Mouse (Mus musculus) stomach, postnatal 0 days (tissue): Measurements from ENCODE around the gene Ndufb6. TPM values are rescaled to one million over a fixed set of nuclear protein-coding genes. Genes with fewer than 3 reads are reported as not detected.

Experiments
- ATAC-seq: fragments of 200-750 bp; cut with Nextera tagmentation; 2 replicates; pipeline ENCODE4 v1.8.0; 2017; ENCODE audit not compliant: low FRiP score, low TSS enrichment
- DNase-seq: peaks from one replicate; pipeline ENCODE4 v3.0.0-alpha.2; 2016; ENCODE audit warnings: low spot score
- H3K27ac ChIP-seq: fragments of 300-500 bp; sonication (generic); replicated peaks from 2 replicates; pipeline ENCODE4 v1.5.1; 2014; ENCODE audit warnings: mild to moderate bottlenecking, control low read depth
- H3K27me3 ChIP-seq: fragments of 300-500 bp; sonication (generic); 2 replicates; pipeline ENCODE4 v1.6.1; 2014; ENCODE audit warnings: low read length; ENCODE audit not compliant: control insufficient read depth, insufficient read depth
- H3K36me3 ChIP-seq: fragments of 300-500 bp; sonication (generic); 2 replicates; pipeline ENCODE4 v1.6.1; 2014; ENCODE audit warnings: low read length, mixed read lengths; ENCODE audit not compliant: control insufficient read depth, insufficient read depth
- H3K4me1 ChIP-seq: fragments of 300-500 bp; sonication (generic); replicated peaks from 2 replicates; pipeline ENCODE4 v1.6.1; 2014; ENCODE audit warnings: antibody characterized with exemption; ENCODE audit not compliant: control insufficient read depth, insufficient read depth
- H3K4me2 ChIP-seq: fragments of 300-500 bp; sonication (generic); replicated peaks from 2 replicates; pipeline ENCODE4 v1.6.1; 2014; ENCODE audit warnings: low read depth, mild to moderate bottlenecking, control low read depth, moderate library complexity
- H3K4me3 ChIP-seq: fragments of 300-500 bp; sonication (generic); 2 replicates; pipeline ENCODE4 v1.5.1; 2014; ENCODE audit warnings: low read depth, low read length, control low read depth
- H3K9ac ChIP-seq: fragments of 300-500 bp; sonication (generic); 2 replicates; pipeline ENCODE4 v1.6.1; 2014; ENCODE audit warnings: mild to moderate bottlenecking, low read length, control low read depth, mixed read lengths
- H3K9me3 ChIP-seq: fragments of 300-500 bp; sonication (generic); 2 replicates; pipeline ENCODE4 v1.6.1; 2016; ENCODE audit warnings: low read length; ENCODE audit not compliant: control insufficient read depth
- CTCF ChIP-seq: IDR thresholded peaks from 2 replicates; pipeline ENCODE4 v1.5.1; 2016; ENCODE audit warnings: antibody characterized with exemption, low read depth, mild to moderate bottlenecking, moderate library complexity
- EP300 ChIP-seq: optimal IDR thresholded peaks from 2 replicates; pipeline ENCODE3; 2016; ENCODE audit warnings: antibody characterized with exemption
- WGBS: fragments of 180-500 bp; shearing (Covaris S2); extraction: QIAGEN DNeasy Blood & Tissue Kit; methylation state at CpG from one replicate; pipeline ENCODE4 v1.1.7; 2014; 5-methylcytosine and 5-hydroxymethylcytosine counted together
- polyA plus RNA-seq: library from polyadenylated mRNA; unstranded; fragments of >200 nt; fragmentation: Nextera tagmentation; extraction: Ambion mirVana; gene quantifications from 2 replicates; pipeline ENCODE4 v1.2.1, GENCODE M21; 2015

Gene Ndufb6
- polyA plus RNA-seq, 1 experiment from 2014 or later: 360 TPM

- ATAC-seq (no peak), DNase-seq (no peak)
- WGBS: 91% methylated on average over 7 of the region's 7 CpGs
- Histone ChIP-seq H3K4me2 (no peak overlapping the region), H3K27ac (no peak overlapping the region), H3K36me3 (peaks cover 3% of the 10 kb centered on the region; the same call in 1 of the 2 replicates), H3K4me3 (no peak overlapping the region), H3K9ac (no peak overlapping the region), H3K9me3 (no peaks in the 10 kb centered on the region), H3K27me3 (no peaks in the 10 kb centered on the region), H3K4me1 (no peaks in the 10 kb centered on the region)
- TF ChIP-seq CTCF (no peak), EP300 (no peak)
Measured at GRCm38 (mm10) chr4:40227886-40228285, 51.3 kb downstream of the Ndufb6 start.

GRCm38 (mm10) chr4:40227131-40227530 is 52.1 kb downstream of the Ndufb6 start:
- no peak for DNase-seq
- Histone ChIP-seq H3K36me3 (peaks cover 3% of the 10 kb centered on the region; the same call in 1 of the 2 replicates), H3K9me3 (no peaks in the 10 kb centered on the region), H3K4me2 (no peak overlapping the region), H3K4me1 (no peaks in the 10 kb centered on the region), H3K9ac (no peak overlapping the region), H3K4me3 (no peak overlapping the region), H3K27me3 (no peaks in the 10 kb centered on the region), H3K27ac (no peak overlapping the region)
- WGBS: 77% methylated on average over 11 of the region's 11 CpGs
- TF ChIP-seq EP300 (no peak), CTCF (no peak)
- ATAC-seq: no peak

GRCm38 (mm10) chr4:40226095-40226494 is 53.1 kb downstream of the Ndufb6 start:
- Histone ChIP-seq H3K36me3 (peaks cover 3% of the 10 kb centered on the region; the same call in 1 of the 2 replicates), H3K4me2 (no peak overlapping the region), H3K27me3 (no peaks in the 10 kb centered on the region), H3K9me3 (no peaks in the 10 kb centered on the region), H3K9ac (no peak overlapping the region), H3K4me3 (no peak overlapping the region), H3K4me1 (no peaks in the 10 kb centered on the region), H3K27ac (no peak overlapping the region)
- ATAC-seq: no peak
- no peak for TF ChIP-seq CTCF
- no peak for TF ChIP-seq EP300
- no peak for DNase-seq
- 48% methylated on average over 5 of the region's 5 CpGs for WGBS

- no peak for DNase-seq
- WGBS: 40% methylated on average over 21 of the region's 21 CpGs
- H3K36me3 ChIP-seq: peaks cover 7% of the 10 kb centered on the region; the same call in 1 of the 2 replicates
- H3K4me3 ChIP-seq: no peak overlapping the region
- no peak overlapping the region for H3K4me2 ChIP-seq
- no peak for TF ChIP-seq CTCF
- no peak for TF ChIP-seq EP300
- no peak overlapping the region for H3K9ac ChIP-seq
- H3K27ac ChIP-seq: no peak overlapping the region
- no peaks in the 10 kb centered on the region for H3K4me1 ChIP-seq
- no peak for ATAC-seq
- no peaks in the 10 kb centered on the region for H3K27me3 ChIP-seq
- no peaks in the 10 kb centered on the region for H3K9me3 ChIP-seq
Measured at GRCm38 (mm10) chr4:40221876-40222585, 57.2 kb downstream of the Ndufb6 start.

- H3K36me3 ChIP-seq: peaks cover 7% of the 10 kb centered on the region
Measured at GRCm38 (mm10) chr4:40221004-40221760, 58.0 kb downstream of the Ndufb6 start.

More at GRCm38 (mm10) chr4:40221004-40221760, 58.0 kb downstream of the Ndufb6 start:
- Histone ChIP-seq H3K4me3 (no peak overlapping the region), H3K9ac (no peak overlapping the region), H3K9me3 (no peaks in the 10 kb centered on the region), H3K4me1 (no peaks in the 10 kb centered on the region), H3K4me2 (no peak overlapping the region), H3K27me3 (no peaks in the 10 kb centered on the region), H3K27ac (no peak overlapping the region)
- no peak for DNase-seq
- no peak for TF ChIP-seq EP300
- no peak for TF ChIP-seq CTCF
- 28% methylated on average over 14 of the region's 14 CpGs for WGBS
- no peak for ATAC-seq

Other genes starting within 250 kb of the Ndufb6 start
- gene Aco1, start 136.3 kb downstream of the Ndufb6 start, polyA plus RNA-seq: 33.2 and 35.9 TPM in 2 replicates
- 5.9 and 6.9 TPM in 2 replicates for gene Ddx58, start 39.6 kb downstream of the Ndufb6 start, polyA plus RNA-seq
- 49.8 and 50.3 TPM in 2 replicates for gene Smim27, start 9.8 kb downstream of the Ndufb6 start, polyA plus RNA-seq
- gene Topors, start 9.6 kb downstream of the Ndufb6 start, polyA plus RNA-seq: 16.3 and 16.8 TPM in 2 replicates
- gene Tmem215, start 192.8 kb upstream of the Ndufb6 start, polyA plus RNA-seq: 0.28 and 0.50 TPM in 2 replicates